Mouse (Mus musculus) MEL (cell line): ENCODE results near the gene Man1c1. TPM values are rescaled to one million over a fixed set of nuclear protein-coding genes. Genes with fewer than 3 reads are reported as not detected.

Source experiments
- DNase-seq: peaks from one replicate; pipeline ENCODE4 v3.0.0; 2011; ENCODE audit warnings: low read depth, low spot score
- H3K27ac ChIP-seq: 2 replicates; pipeline ENCODE4 v1.5.1; 2012; ENCODE audit warnings: low read depth, mild to moderate bottlenecking, control low read depth, low read length, moderate library complexity; ENCODE audit not compliant: control insufficient read depth
- H3K27me3 ChIP-seq, 2 experiments: fragments of 150-350 bp in 1 of 2; sonication (generic) in 1 of 2; 2 replicates each; pipeline ENCODE4 v1.6.1; 2012; ENCODE audit warnings: low read length in 2 of 2, mild to moderate bottlenecking in 2 of 2, improper control_type of control experiment in 1 of 2, moderate library complexity in 1 of 2; ENCODE audit not compliant: insufficient read depth in 2 of 2, control insufficient read depth in 1 of 2
- H3K36me3 ChIP-seq, 2 experiments: 2 replicates each; pipeline ENCODE4 v1.6.1; 2012 to 2014; ENCODE audit warnings: low read length in 2 of 2, improper control_type of control experiment in 1 of 2, inconsistent platforms in 1 of 2, mild to moderate bottlenecking in 1 of 2; ENCODE audit not compliant: insufficient read depth in 2 of 2, control insufficient read depth in 1 of 2
- H3K4me1 ChIP-seq, 2 experiments: fragments of 150-350 bp in 1 of 2; sonication (generic) in 1 of 2; 2 replicates each; pipeline ENCODE4 v1.6.1; 2012; ENCODE audit warnings: low read length in 2 of 2, improper control_type of control experiment in 1 of 2, mild to moderate bottlenecking in 1 of 2; ENCODE audit not compliant: insufficient read depth in 2 of 2, control insufficient read depth in 1 of 2
- H3K4me3 ChIP-seq, 2 experiments: fragments of 150-350 bp in 1 of 2; sonication (generic) in 1 of 2; 2 replicates each; pipeline ENCODE4 v1.5.1; 2012; ENCODE audit warnings: low read depth in 2 of 2, low read length in 2 of 2, mild to moderate bottlenecking in 2 of 2, moderate library complexity in 2 of 2, control low read depth in 1 of 2, improper control_type of control experiment in 1 of 2; ENCODE audit not compliant: control insufficient read depth in 1 of 2, insufficient read depth in 1 of 2
- H3K79me2 ChIP-seq: 2 replicates; pipeline ENCODE4 v1.6.1; 2012; ENCODE audit warnings: mild to moderate bottlenecking, low read length, moderate library complexity; ENCODE audit not compliant: control insufficient read depth, poor library complexity, insufficient read depth
- H3K9ac ChIP-seq: 2 replicates; pipeline ENCODE4 v1.6.1; 2012; ENCODE audit warnings: low read depth, mild to moderate bottlenecking, control low read depth, low read length, moderate library complexity; ENCODE audit not compliant: control insufficient read depth, poor library complexity, severe bottlenecking
- H3K9me3 ChIP-seq: fragments of 150-350 bp; sonication (generic); replicated peaks from 2 replicates; pipeline ENCODE4 v1.6.1; 2012; ENCODE audit warnings: mild to moderate bottlenecking, low read length, improper control_type of control experiment, moderate library complexity; ENCODE audit not compliant: insufficient read depth
- CTCF ChIP-seq, 3 experiments: IDR thresholded peaks in 2 of 3; conservative IDR thresholded peaks in 1 of 3; 2 replicates each; pipeline ENCODE4 v1.5.1; 2011 to 2012; ENCODE audit warnings: low read length in 3 of 3, low read depth in 2 of 3, mild to moderate bottlenecking in 2 of 3, improper control_type of control experiment in 1 of 3, inconsistent platforms in 1 of 3, mixed read lengths in 1 of 3, moderate library complexity in 1 of 3; ENCODE audit not compliant: control insufficient read depth in 1 of 3, insufficient read depth in 1 of 3, poor library complexity in 1 of 3, severe bottlenecking in 1 of 3
- E2F4 ChIP-seq: IDR thresholded peaks from 2 replicates; pipeline ENCODE4 v1.6.1; 2011; ENCODE audit warnings: low read depth, low read length, improper control_type of control experiment, borderline replicate concordance
- ELF1 ChIP-seq: IDR thresholded peaks from 2 replicates; pipeline ENCODE4 v1.6.1; 2014; ENCODE audit warnings: low read depth, mild to moderate bottlenecking, inconsistent platforms, low read length, improper control_type of control experiment, moderate library complexity
- MAFK ChIP-seq: IDR thresholded peaks from 2 replicates; pipeline ENCODE4 v1.6.1; 2011; ENCODE audit warnings: low read depth, mild to moderate bottlenecking, low read length, improper control_type of control experiment, borderline replicate concordance
- MAX ChIP-seq: IDR thresholded peaks from 2 replicates; pipeline ENCODE4 v1.6.1; 2011; ENCODE audit warnings: low read length, improper control_type of control experiment
- MAZ ChIP-seq: IDR thresholded peaks from 2 replicates; pipeline ENCODE4 v1.6.1; 2012; ENCODE audit warnings: low read depth, mild to moderate bottlenecking, inconsistent platforms, low read length, improper control_type of control experiment
- MEF2A ChIP-seq: IDR thresholded peaks from 2 replicates; pipeline ENCODE4 v1.6.1; 2014; ENCODE audit warnings: low read depth, mild to moderate bottlenecking, inconsistent platforms, low read length, improper control_type of control experiment; ENCODE audit not compliant: poor library complexity, insufficient replicate concordance, severe bottlenecking; ENCODE audit errors: extremely low read depth
- MYB ChIP-seq: IDR thresholded peaks from 2 replicates; pipeline ENCODE4 v1.6.1; 2011; ENCODE audit warnings: mild to moderate bottlenecking, low read depth, low read length, improper control_type of control experiment
- NELFE ChIP-seq: IDR thresholded peaks from 2 replicates; pipeline ENCODE4 v1.6.1; 2011; ENCODE audit warnings: low read depth, low read length, improper control_type of control experiment
- POLR2A ChIP-seq, 2 experiments: IDR thresholded peaks; 2 replicates each; pipeline ENCODE4 v1.6.1; 2011 to 2012; ENCODE audit warnings: low read length in 2 of 2, mild to moderate bottlenecking in 2 of 2, control low read depth in 1 of 2, improper control_type of control experiment in 1 of 2, low read depth in 1 of 2, moderate library complexity in 1 of 2; ENCODE audit not compliant: control insufficient read depth in 1 of 2, insufficient read depth in 1 of 2, poor library complexity in 1 of 2
- RAD21 ChIP-seq: IDR thresholded peaks from 2 replicates; pipeline ENCODE4 v1.6.1; 2011; ENCODE audit warnings: mild to moderate bottlenecking, low read depth, low read length, improper control_type of control experiment
- SIN3A ChIP-seq: IDR thresholded peaks from 2 replicates; pipeline ENCODE4 v1.6.1; 2012; ENCODE audit warnings: low read length, improper control_type of control experiment, inconsistent platforms
- SMC3 ChIP-seq: IDR thresholded peaks from 2 replicates; pipeline ENCODE4 v1.6.1; 2011; ENCODE audit warnings: low read depth, low read length, improper control_type of control experiment
- TCF12 ChIP-seq: IDR thresholded peaks from 2 replicates; pipeline ENCODE4 v1.6.1; 2014; ENCODE audit warnings: low read depth, mild to moderate bottlenecking, inconsistent platforms, low read length, improper control_type of control experiment, moderate library complexity
- UBTF ChIP-seq: IDR thresholded peaks from 2 replicates; pipeline ENCODE4 v1.6.1; 2012; ENCODE audit warnings: low read depth, mild to moderate bottlenecking, inconsistent platforms, low read length, improper control_type of control experiment, moderate library complexity, borderline replicate concordance; ENCODE audit not compliant: insufficient read depth
- USF1 ChIP-seq: IDR thresholded peaks from 2 replicates; pipeline ENCODE4 v1.6.1; 2014; ENCODE audit warnings: low read depth, mild to moderate bottlenecking, inconsistent platforms, low read length, improper control_type of control experiment, moderate library complexity
- ZC3H11A ChIP-seq: IDR thresholded peaks from 2 replicates; pipeline ENCODE4 v1.6.1; 2012; ENCODE audit warnings: low read depth, mild to moderate bottlenecking, inconsistent platforms, low read length, improper control_type of control experiment
- ZNF384 ChIP-seq: IDR thresholded peaks from 2 replicates; pipeline ENCODE4 v1.6.1; 2012; ENCODE audit warnings: low read depth, mild to moderate bottlenecking, inconsistent platforms, low read length, improper control_type of control experiment
- polyA plus RNA-seq, 2 experiments: library from polyadenylated mRNA; stranded (reverse) in 1 of 2; unstranded in 1 of 2; fragments of >175 nt in 1 of 2; fragments of >200 nt in 1 of 2; gene quantifications; 2 replicates each; pipeline versions ENCODE4 v1.2.1 to v1.2.4; 2012; ENCODE audit warnings: low replicate concordance in 2 of 2, low read depth in 1 of 2; ENCODE audit not compliant: insufficient read length in 2 of 2, insufficient read depth in 1 of 2, missing spikeins in 1 of 2
- total RNA-seq: library from RNA; depleted of rRNA; stranded (reverse); fragments of 300-350 nt; gene quantifications from 2 replicates; pipeline ENCODE4 v1.2.3, GENCODE M21; 2012

Gene Man1c1
- total and polyA plus RNA-seq, 3 experiments: 1.9 to 5.2 TPM; not detected in 1

GRCm38 (mm10) chr4:134701934-134702333, 2.2 kb downstream of the Man1c1 start:
- no peaks in the 10 kb centered on the region; a peak in 1 of 4 replicates for H3K36me3 ChIP-seq
- H3K9ac ChIP-seq: no peak overlapping the region
- H3K79me2 ChIP-seq: no peaks in the 10 kb centered on the region; the same call in 1 of the 2 replicates
- H3K9me3 ChIP-seq: no peaks in the 10 kb centered on the region
- H3K27ac ChIP-seq: no peak overlapping the region
- no peaks in the 10 kb centered on the region for H3K27me3 ChIP-seq
- no peak for TF ChIP-seq UBTF
- peak; percentile 40; the same call in 1 of the 2 replicates for TF ChIP-seq ZC3H11A
- 0 out of 2 replicates have a peak, but pooled peaks have one; percentile 30 for TF ChIP-seq SIN3A
- TF ChIP-seq ZNF384: no peak
- TF ChIP-seq MYB: no peak
- peak; percentile 42 for TF ChIP-seq RAD21
- no peak for TF ChIP-seq MEF2A
- TF ChIP-seq NELFE: no peak
- TF ChIP-seq E2F4: no peak
- no peak for TF ChIP-seq POLR2A (IDR thresholded peaks at IDR 0.05; ENCODE audit: control insufficient read depth in 1 of 2, insufficient read depth in 1 of 2, low read depth in 1 of 2, low read length in 2 of 2, poor library complexity in 1 of 2)
- peak; percentile 74 for TF ChIP-seq SMC3
- TF ChIP-seq MAZ: 0 out of 2 replicates have a peak, but pooled peaks have one; percentile 33
- TF ChIP-seq CTCF (IDR thresholded peaks at IDR 0.05 in 2 of 3, conservative IDR thresholded peaks at IDR 0.05 in 1 of 3; ENCODE audit: control insufficient read depth in 1 of 3, insufficient read depth in 1 of 3, low read depth in 2 of 3, low read length in 3 of 3, poor library complexity in 1 of 3, severe bottlenecking in 1 of 3): peak; percentile 76 to 91 (median 77)
- TF ChIP-seq ELF1: no peak
- peak; percentile 67 for DNase-seq
- H3K4me1 ChIP-seq: no peaks in the 10 kb centered on the region
- H3K4me3 ChIP-seq: peak overlapping the region in 1 of 2 experiments; percentile 9; a peak in 1 of 4 replicates

- no peak overlapping the region for H3K4me3 ChIP-seq
- no peaks in the 10 kb centered on the region; the same call in 1 of the 2 replicates for H3K79me2 ChIP-seq
- H3K9ac ChIP-seq: no peak overlapping the region
- TF ChIP-seq POLR2A (IDR thresholded peaks at IDR 0.05; ENCODE audit: control insufficient read depth in 1 of 2, insufficient read depth in 1 of 2, low read depth in 1 of 2, low read length in 2 of 2, poor library complexity in 1 of 2) (no peak), ZC3H11A (no peak), TCF12 (no peak), MAFK (no peak), ELF1 (no peak), UBTF (no peak), SMC3 (no peak), E2F4 (no peak), MAX (no peak), ZNF384 (no peak), USF1 (no peak)
- H3K4me1 ChIP-seq: no peaks in the 10 kb centered on the region
- no peak overlapping the region for H3K27ac ChIP-seq
- no peaks in the 10 kb centered on the region for H3K27me3 ChIP-seq
- no peaks in the 10 kb centered on the region for H3K9me3 ChIP-seq
- DNase-seq: no peak
- no peaks in the 10 kb centered on the region; a peak in 1 of 4 replicates for H3K36me3 ChIP-seq
Observed at GRCm38 (mm10) chr4:134700911-134701310, 3.2 kb downstream of the Man1c1 start.
